Mouse (Mus musculus): ENCODE measurements around the gene Gtpbp1. TPM values are rescaled to one million over a fixed set of nuclear protein-coding genes. Genes with fewer than 3 reads are reported as not detected.
"Not testable (repeated sequence)": the region's sequence is repeated elsewhere in the genome, so short reads cannot be mapped to it uniquely, and the experiment has no call there.

Gtpbp1 gene
- polyA plus RNA-seq, 1 experiment from 2014 or later: 36.4 TPM

DNA sequence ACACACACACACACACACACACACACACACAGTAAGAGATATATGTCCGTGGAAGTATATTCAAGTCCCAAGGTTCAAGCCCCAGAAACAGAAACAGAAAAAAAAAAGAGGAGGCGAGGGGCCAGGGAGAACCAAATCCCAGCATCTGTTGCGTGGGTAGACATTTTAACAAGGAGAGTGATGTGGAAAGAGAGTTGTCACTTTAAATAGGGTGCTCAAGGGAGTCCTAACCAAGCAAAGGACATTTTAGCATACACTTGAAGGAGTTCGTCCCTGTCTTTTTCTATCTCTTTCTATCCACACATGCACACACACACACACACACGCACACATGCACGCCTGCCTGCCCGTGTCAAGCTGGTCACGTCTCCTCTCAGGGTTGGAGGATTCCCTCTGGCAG lies 26.0 kb upstream of the Gtpbp1 start:
- Histone ChIP-seq H3K4me3 (replicated peaks) (no peak overlapping the region), H3K9ac (no peak overlapping the region), H3K9me3 (replicated peaks) (no peaks in the 10 kb centered on the region), H3K4me2 (replicated peaks) (no peak overlapping the region), H3K36me3 (peaks cover 41% of the 10 kb centered on the region), H3K27ac (replicated peaks) (no peak overlapping the region), H3K27me3 (no peaks in the 10 kb centered on the region), H3K4me1 (peaks cover 4% of the 10 kb centered on the region)
- no peak for ATAC-seq (ENCODE audit: insufficient number of reproducible peaks, low FRiP score, low TSS enrichment, low read depth)
- 87% methylated on average over 8 of the region's 8 CpGs for WGBS

GRCm38 (mm10) chr15:79669195-79669594 lies 21.4 kb upstream of the Gtpbp1 start:
- Histone ChIP-seq H3K36me3 (peaks cover 42% of the 10 kb centered on the region), H3K9ac (no peak overlapping the region), H3K9me3 (replicated peaks) (no peaks in the 10 kb centered on the region), H3K4me2 (replicated peaks) (no peak overlapping the region), H3K27ac (replicated peaks) (no peak overlapping the region), H3K27me3 (no peaks in the 10 kb centered on the region), H3K4me3 (replicated peaks) (no peak overlapping the region), H3K4me1 (peaks cover 13% of the 10 kb centered on the region)
- 70% methylated on average over 10 of the region's 10 CpGs for WGBS
- no peak for ATAC-seq (ENCODE audit: insufficient number of reproducible peaks, low FRiP score, low TSS enrichment, low read depth)

GRCm38 (mm10) chr15:79670249-79670971 lies 20.2 kb upstream of the Gtpbp1 start, which contains the start of gene Tomm22:
Tomm22 (plus strand) TSS chr15:79670861.
- peak; percentile 94 for ATAC-seq (ENCODE audit: insufficient number of reproducible peaks, low FRiP score, low TSS enrichment, low read depth)
- H3K4me1 ChIP-seq: peaks cover 13% of the 10 kb centered on the region
- peak within 1 kb of the TSS; percentile 73 for H3K4me2 ChIP-seq (replicated peaks)
- H3K36me3 ChIP-seq: peaks cover 53% of the 10 kb centered on the region
- H3K4me3 ChIP-seq (replicated peaks): peak within 1 kb of the TSS; percentile 91
- H3K9ac ChIP-seq: peak within 1 kb of the TSS; percentile 78
- H3K27me3 ChIP-seq: no peaks in the 10 kb centered on the region
- no peaks in the 10 kb centered on the region for H3K9me3 ChIP-seq (replicated peaks)
- peak within 1 kb of the TSS; percentile 60; the same call in 1 of the 2 replicates for H3K27ac ChIP-seq (replicated peaks)
- WGBS: 15% methylated on average over 33 of the region's 33 CpGs

DNA sequence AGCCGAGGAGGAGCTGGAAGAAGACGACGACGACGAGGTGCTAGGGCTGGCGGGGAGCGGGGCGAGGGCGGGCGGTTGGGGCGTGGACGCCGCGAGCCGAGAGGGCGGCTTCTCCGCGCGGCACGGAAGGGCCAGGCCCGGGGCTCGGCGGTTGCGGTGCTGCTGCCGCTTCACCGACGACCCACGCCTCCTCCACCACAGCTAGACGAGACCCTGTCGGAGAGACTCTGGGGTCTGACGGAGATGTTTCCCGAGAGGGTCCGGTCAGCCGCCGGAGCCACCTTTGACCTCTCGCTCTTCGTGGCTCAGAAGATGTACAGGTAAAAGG lies 19.7 kb upstream of the Gtpbp1 start:
- peak overlapping the region; percentile 60; the same call in 1 of the 2 replicates for H3K27ac ChIP-seq (replicated peaks)
- H3K36me3 ChIP-seq: peaks cover 51% of the 10 kb centered on the region
- H3K4me2 ChIP-seq (replicated peaks): peak overlapping the region; percentile 73
- H3K9me3 ChIP-seq (replicated peaks): no peaks in the 10 kb centered on the region
- H3K9ac ChIP-seq: peak overlapping the region; percentile 78
- no peaks in the 10 kb centered on the region for H3K27me3 ChIP-seq
- ATAC-seq (ENCODE audit: insufficient number of reproducible peaks, low FRiP score, low TSS enrichment, low read depth): no peak
- peaks cover 13% of the 10 kb centered on the region for H3K4me1 ChIP-seq
- under 1% methylated on average over 37 of the region's 37 CpGs for WGBS
- peak overlapping the region; percentile 91 for H3K4me3 ChIP-seq (replicated peaks)

GRCm38 (mm10) chr15:79671828-79672348 lies 18.8 kb upstream of the Gtpbp1 start:
- peak overlapping the region; percentile 73 for H3K4me2 ChIP-seq (replicated peaks)
- peak overlapping the region; percentile 91 for H3K4me3 ChIP-seq (replicated peaks)
- H3K36me3 ChIP-seq: peaks cover 50% of the 10 kb centered on the region
- H3K27me3 ChIP-seq; H3K9ac ChIP-seq; H3K27ac ChIP-seq (replicated peaks); H3K9me3 ChIP-seq (replicated peaks); ATAC-seq (ENCODE audit: insufficient number of reproducible peaks, low FRiP score, low TSS enrichment, low read depth): not testable (repeated sequence)
- peaks cover 13% of the 10 kb centered on the region for H3K4me1 ChIP-seq
- WGBS: 68% methylated on average over 11 of the region's 11 CpGs

DNA sequence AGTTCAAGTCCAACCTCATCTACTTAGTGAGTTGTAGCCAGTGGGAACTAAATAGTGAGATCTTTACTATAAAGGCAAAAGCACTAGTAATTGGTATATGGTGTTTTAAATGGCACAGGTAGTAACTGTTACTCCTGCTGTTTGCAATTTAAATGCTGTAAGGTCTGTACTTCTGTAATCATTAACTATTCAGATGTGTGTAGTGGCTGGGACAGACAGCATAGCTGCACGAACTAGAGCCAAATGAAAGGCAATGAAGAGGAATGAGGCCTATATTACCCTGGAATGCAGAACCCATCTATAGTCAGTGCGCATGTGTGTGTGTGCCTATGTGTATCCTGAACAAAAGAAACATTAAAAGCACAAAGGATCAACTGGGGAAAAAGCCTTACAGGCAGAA lies 12.7 kb upstream of the Gtpbp1 start:
- H3K4me1 ChIP-seq: peaks cover 12% of the 10 kb centered on the region
- WGBS: 80% methylated on average over 2 of the region's 2 CpGs
- peaks cover 50% of the 10 kb centered on the region for H3K36me3 ChIP-seq
- no peak for ATAC-seq (ENCODE audit: insufficient number of reproducible peaks, low FRiP score, low TSS enrichment, low read depth)
- H3K4me2 ChIP-seq (replicated peaks): no peak overlapping the region
- H3K4me3 ChIP-seq (replicated peaks): no peak overlapping the region
- H3K9me3 ChIP-seq (replicated peaks): no peaks in the 10 kb centered on the region
- no peak overlapping the region for H3K9ac ChIP-seq
- no peaks in the 10 kb centered on the region for H3K27me3 ChIP-seq
- H3K27ac ChIP-seq (replicated peaks): no peak overlapping the region

GRCm38 (mm10) chr15:79681973-79682372 lies 8.7 kb upstream of the Gtpbp1 start:
- Histone ChIP-seq H3K4me2 (replicated peaks) (no peak overlapping the region), H3K36me3 (peaks cover 16% of the 10 kb centered on the region; the same call in 1 of the 2 replicates), H3K27me3 (no peaks in the 10 kb centered on the region), H3K27ac (replicated peaks) (no peak overlapping the region), H3K9me3 (replicated peaks) (no peaks in the 10 kb centered on the region), H3K4me3 (replicated peaks) (no peak overlapping the region), H3K4me1 (peaks cover 48% of the 10 kb centered on the region), H3K9ac (no peak overlapping the region)
- whole genome bisulfite sequencing: 85% methylated on average over 4 of the region's 4 CpGs
- ATAC-seq (ENCODE audit: insufficient number of reproducible peaks, low FRiP score, low TSS enrichment, low read depth): no peak

DNA sequence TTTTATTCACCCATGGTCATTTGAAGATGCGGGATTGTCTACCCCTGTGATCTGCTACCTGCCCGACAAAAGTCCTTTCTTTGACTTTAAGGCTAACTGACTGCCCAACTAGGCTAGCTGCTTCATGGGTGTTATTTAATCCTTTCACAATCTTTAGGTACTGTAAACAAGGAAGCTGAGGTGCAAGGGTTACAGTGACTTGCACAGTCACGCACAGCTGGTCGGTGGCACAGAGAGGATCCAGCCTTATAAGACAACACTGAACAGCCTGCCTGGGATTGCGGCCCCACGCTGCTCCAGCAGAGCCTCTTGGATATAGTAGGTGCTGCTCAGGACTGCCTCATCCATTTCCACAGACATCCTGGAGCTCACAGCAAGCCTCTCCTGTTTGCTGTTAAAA lies 7.5 kb upstream of the Gtpbp1 start:
- 73% methylated on average over 6 of the region's 6 CpGs for WGBS
- no peak for ATAC-seq (ENCODE audit: insufficient number of reproducible peaks, low FRiP score, low TSS enrichment, low read depth)
- H3K4me1 ChIP-seq: peaks cover 48% of the 10 kb centered on the region

GRCm38 (mm10) chr15:79683707-79684465 lies 6.8 kb upstream of the Gtpbp1 start:
- Histone ChIP-seq H3K9ac (0 out of 2 replicates have a peak overlapping the region, but pooled peaks have one; percentile 4), H3K27me3 (no peaks in the 10 kb centered on the region), H3K27ac (replicated peaks) (no peak overlapping the region), H3K4me2 (replicated peaks) (peak overlapping the region; percentile 73), H3K36me3 (0 out of 2 replicates have a peak, but pooled peaks cover 10% of the 10 kb centered on the region), H3K4me1 (peaks cover 53% of the 10 kb centered on the region), H3K9me3 (replicated peaks) (no peaks in the 10 kb centered on the region), H3K4me3 (replicated peaks) (peak overlapping the region; percentile 94)
- no peak for ATAC-seq (ENCODE audit: insufficient number of reproducible peaks, low FRiP score, low TSS enrichment, low read depth)
- WGBS: 61% methylated on average over 19 of the region's 19 CpGs

More for the DNA sequence above, 7.5 kb upstream of the Gtpbp1 start:
- Histone ChIP-seq H3K9me3 (replicated peaks) (no peaks in the 10 kb centered on the region), H3K9ac (no peak overlapping the region), H3K4me3 (replicated peaks) (no peak overlapping the region), H3K27me3 (no peaks in the 10 kb centered on the region), H3K4me2 (replicated peaks) (no peak overlapping the region), H3K36me3 (0 out of 2 replicates have a peak, but pooled peaks cover 10% of the 10 kb centered on the region), H3K27ac (replicated peaks) (no peak overlapping the region)

GRCm38 (mm10) chr15:79684616-79685015 lies 6.0 kb upstream of the Gtpbp1 start:
- Histone ChIP-seq H3K9ac (0 out of 2 replicates have a peak overlapping the region, but pooled peaks have one; percentile 47), H3K4me2 (replicated peaks) (peak overlapping the region; percentile 73), H3K36me3 (0 out of 2 replicates have a peak, but pooled peaks cover 7% of the 10 kb centered on the region), H3K4me1 (peaks cover 54% of the 10 kb centered on the region), H3K27ac (replicated peaks) (no peak overlapping the region), H3K27me3 (no peaks in the 10 kb centered on the region), H3K9me3 (replicated peaks) (no peaks in the 10 kb centered on the region), H3K4me3 (replicated peaks) (peak overlapping the region; percentile 94)
- ATAC-seq (ENCODE audit: insufficient number of reproducible peaks, low FRiP score, low TSS enrichment, low read depth): no peak
- WGBS: 71% methylated on average over 6 of the region's 6 CpGs

GRCm38 (mm10) chr15:79685141-79685641 lies 5.5 kb upstream of the Gtpbp1 start:
- Histone ChIP-seq H3K4me2 (replicated peaks) (peak overlapping the region; percentile 73), H3K9me3 (replicated peaks) (no peaks in the 10 kb centered on the region), H3K9ac (0 out of 2 replicates have a peak overlapping the region, but pooled peaks have one; percentile 47), H3K36me3 (0 out of 2 replicates have a peak, but pooled peaks cover 7% of the 10 kb centered on the region), H3K4me1 (peaks cover 59% of the 10 kb centered on the region), H3K27me3 (no peaks in the 10 kb centered on the region), H3K27ac (replicated peaks) (no peak overlapping the region), H3K4me3 (replicated peaks) (peak overlapping the region; percentile 94)
- 26% methylated on average over 6 of the region's 6 CpGs for WGBS
- ATAC-seq (ENCODE audit: insufficient number of reproducible peaks, low FRiP score, low TSS enrichment, low read depth): no peak

Data from embryonic facial prominence, embryonic 15.5 days (tissue).